15 mouse cellular contexts compared by ENCODE assay signal in genomic region chr6:110510494-110510893, GRCm38 (mm10).
"Had no signal": no experiment of that assay in that cellular context is flagged by ENCODE, and none has a peak within 500 bp of the region (broad histone marks: within the 10 kb centered on the region; RNA-seq: fewer than 3 reads in every experiment).

No protein-coding gene starts in this region.

- H3K4me1 ChIP-seq: kidney, embryonic 15.5 days; limb, embryonic 10.5 days; liver, embryonic 15.5 days; midbrain, embryonic 12.5 days; neural tube, embryonic 15.5 days had no signal

- H3K36me3 ChIP-seq: kidney, embryonic 15.5 days; limb, embryonic 10.5 days; liver, embryonic 15.5 days; midbrain, embryonic 12.5 days; neural tube, embryonic 15.5 days had no signal

- ATAC-seq: lung, postnatal 0 days had no signal

- DNase-seq: kidney, adult 2 months; kidney, postnatal 14 days; lung, adult 2 months; lung, postnatal 36 days; right cerebral cortex, postnatal 25 days; thymus, postnatal 4 days had no signal

- H3K27me3 ChIP-seq: kidney, embryonic 15.5 days; liver, embryonic 15.5 days; neural tube, embryonic 15.5 days had no signal

- H3K9ac ChIP-seq: kidney, embryonic 15.5 days; liver, embryonic 15.5 days; midbrain, embryonic 12.5 days; neural tube, embryonic 15.5 days had no signal

- H3K4me3 ChIP-seq: kidney, embryonic 15.5 days; left cerebral cortex, adult 2 months; limb, embryonic 10.5 days; liver, embryonic 15.5 days; midbrain, embryonic 12.5 days; myocyte; neural tube, embryonic 15.5 days had no signal

- H3K9me3 ChIP-seq: kidney, embryonic 15.5 days; limb, embryonic 10.5 days; liver, embryonic 15.5 days; midbrain, embryonic 12.5 days; neural tube, embryonic 15.5 days had no signal

- H3K27ac ChIP-seq: kidney, embryonic 15.5 days; left cerebral cortex, adult 2 months; limb, embryonic 10.5 days; liver, embryonic 15.5 days; midbrain, embryonic 12.5 days; neural tube, embryonic 15.5 days had no signal

- H3K4me2 ChIP-seq: kidney, embryonic 15.5 days; liver, embryonic 11.5 days; liver, embryonic 15.5 days; midbrain, embryonic 12.5 days; neural tube, embryonic 15.5 days had no signal
